Mouse (Mus musculus): ENCODE results near the gene D630039A03Rik.

DNA sequence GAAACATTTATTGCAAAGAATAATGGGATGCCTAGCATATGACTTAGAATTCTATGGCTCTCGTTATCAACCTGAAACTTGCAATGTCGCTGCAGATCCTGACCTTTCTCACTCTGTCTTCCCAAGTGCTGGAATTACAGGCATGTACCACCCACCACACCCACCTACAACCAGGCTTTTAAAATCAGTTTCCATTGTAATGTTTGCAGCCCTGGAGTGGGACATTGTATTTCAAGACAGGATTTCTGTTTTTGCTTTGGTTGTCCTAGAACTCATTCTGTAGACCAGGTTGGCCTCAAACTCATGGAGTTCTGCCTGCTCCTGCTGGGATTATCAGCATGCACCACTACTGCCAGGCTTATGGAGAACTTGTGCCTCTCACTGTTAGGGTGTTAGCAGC lies 26.8 kb upstream of the D630039A03Rik start:
- TF ChIP-seq POLR2A (IDR thresholded peaks at IDR 0.05; ENCODE audit: low read depth, low read length) (no peak), CTCF (IDR thresholded peaks at IDR 0.05; ENCODE audit: extremely low read depth, insufficient read depth, insufficient read length, insufficient replicate concordance) (no peak)
